Mouse (Mus musculus): Measurements from ENCODE around the gene Pcbd2. TPM values are rescaled to one million over a fixed set of nuclear protein-coding genes. Genes with fewer than 3 reads are reported as not detected.

Pcbd2 gene
- polyA plus RNA-seq, 1 experiment from 2014 or later: 52.3 TPM

GRCm38 (mm10) chr13:55822499-55822898 lies 95.3 kb downstream of the Pcbd2 start:
- no peaks in the 10 kb centered on the region for H3K36me3 ChIP-seq
- peaks cover 14% of the 10 kb centered on the region for H3K4me1 ChIP-seq
- no peak overlapping the region for H3K27ac ChIP-seq
- DNase-seq (ENCODE audit: low spot score): peak; percentile 60
- WGBS: 44% methylated on average over 5 of the region's 5 CpGs
- H3K9me3 ChIP-seq: no peaks in the 10 kb centered on the region
- H3K27me3 ChIP-seq (ENCODE audit: insufficient read depth, poor library complexity, severe bottlenecking): peaks cover 78% of the 10 kb centered on the region
- no peak overlapping the region for H3K4me3 ChIP-seq

DNA sequence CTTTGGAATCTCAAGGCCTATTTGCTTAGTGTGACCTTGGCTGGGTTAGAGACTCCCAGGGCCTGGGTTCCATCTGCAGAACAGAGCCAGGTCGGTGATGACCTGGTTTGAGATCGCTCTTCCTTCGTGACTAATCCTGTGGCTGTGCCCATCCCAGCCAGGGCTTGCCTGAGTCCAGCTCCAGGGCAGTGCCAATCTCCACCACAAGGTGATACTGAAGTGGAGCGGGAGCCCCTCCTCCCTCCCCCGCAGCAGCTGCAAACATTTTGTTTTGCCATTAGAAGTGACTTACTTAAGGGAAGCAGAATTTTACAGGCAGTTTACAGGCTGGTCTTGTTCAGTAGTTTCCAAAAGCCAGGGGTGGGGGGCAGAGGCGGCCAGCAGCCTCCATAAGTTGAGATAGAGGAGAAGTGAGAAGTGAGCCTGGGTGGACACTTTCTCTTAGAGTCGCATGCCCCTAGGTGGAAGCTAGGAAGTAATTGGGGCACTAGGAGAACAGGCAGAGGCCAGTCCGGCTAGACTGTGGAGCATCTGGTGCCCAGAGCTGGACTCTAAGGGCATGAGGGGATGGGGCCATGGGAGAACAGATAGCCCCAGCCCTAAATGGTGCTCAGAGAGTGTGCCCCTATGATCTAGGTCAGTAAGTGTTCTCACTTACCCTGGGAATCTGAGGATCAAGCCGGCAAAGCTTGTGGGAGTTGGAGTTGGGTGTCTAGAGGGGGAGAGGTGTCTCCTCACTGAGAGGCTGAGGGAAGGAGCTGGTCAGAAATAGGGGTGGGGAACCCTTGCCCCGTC lies 97.2 kb downstream of the Pcbd2 start:
- Histone ChIP-seq H3K27me3 (ENCODE audit: insufficient read depth, poor library complexity, severe bottlenecking) (peaks cover 92% of the 10 kb centered on the region), H3K27ac (no peak overlapping the region), H3K9me3 (no peaks in the 10 kb centered on the region), H3K4me1 (peaks cover 22% of the 10 kb centered on the region), H3K36me3 (no peaks in the 10 kb centered on the region), H3K4me3 (no peak overlapping the region)
- WGBS: 9% methylated on average over 10 of the region's 10 CpGs
- DNase-seq (ENCODE audit: low spot score): no peak

- Histone ChIP-seq H3K27me3 (ENCODE audit: insufficient read depth, poor library complexity, severe bottlenecking) (peaks cover 94% of the 10 kb centered on the region), H3K27ac (no peak overlapping the region; the same call in 1 of the 2 replicates), H3K36me3 (no peaks in the 10 kb centered on the region), H3K4me1 (peaks cover 27% of the 10 kb centered on the region), H3K9me3 (no peaks in the 10 kb centered on the region), H3K4me3 (peak overlapping the region; percentile 40)
- WGBS: 2% methylated on average over 32 of the region's 32 CpGs
- no peak for DNase-seq (ENCODE audit: low spot score)
Observed at GRCm38 (mm10) chr13:55825245-55825681, 98.1 kb downstream of the Pcbd2 start.

DNA sequence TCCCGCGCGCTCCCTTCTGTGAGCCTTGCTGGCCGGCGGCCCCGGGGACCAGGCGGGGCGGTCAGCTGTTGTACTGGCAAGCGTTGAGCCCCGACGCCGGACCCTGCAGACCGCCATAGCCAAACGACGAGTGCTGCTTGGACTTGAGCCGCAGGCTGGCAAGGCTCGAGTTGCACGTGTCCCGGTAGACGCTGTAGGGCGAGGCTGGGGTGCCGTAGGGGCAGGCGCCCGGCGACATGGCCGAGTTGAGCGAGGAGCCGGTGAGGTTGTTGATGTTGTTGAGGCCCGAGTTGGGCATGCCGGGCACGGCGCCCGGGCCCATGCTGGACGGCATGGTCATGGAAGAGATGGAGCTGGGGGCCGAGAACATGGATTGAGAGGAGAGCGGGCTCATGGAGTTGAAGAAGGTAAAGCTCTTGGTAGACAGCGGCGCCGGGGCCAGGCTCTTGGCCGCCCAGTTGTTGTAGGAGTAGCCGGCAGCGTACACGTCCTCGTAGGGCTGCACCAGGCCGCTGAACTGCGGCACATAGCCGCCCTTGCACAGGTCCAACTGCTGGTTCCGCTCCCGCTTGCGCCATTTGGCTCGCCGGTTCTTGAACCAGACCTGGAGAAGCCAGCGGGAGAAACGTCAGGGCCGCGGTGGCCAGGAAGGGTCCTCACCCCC lies 99.0 kb downstream of the Pcbd2 start:
- Histone ChIP-seq H3K36me3 (no peaks in the 10 kb centered on the region), H3K4me1 (peaks cover 36% of the 10 kb centered on the region), H3K9me3 (no peaks in the 10 kb centered on the region), H3K4me3 (peak overlapping the region; percentile 40), H3K27ac (no peak overlapping the region), H3K27me3 (ENCODE audit: insufficient read depth, poor library complexity, severe bottlenecking) (peaks cover 94% of the 10 kb centered on the region)
- no peak for DNase-seq (ENCODE audit: low spot score)
- WGBS: 1% methylated on average over 56 of the region's 56 CpGs

Other genes with a start within 250 kb of the Pcbd2 start
- gene Dbn1, start 239.3 kb upstream of the Pcbd2 start, polyA plus RNA-seq (2016; fragmentation: Nextera tagmentation; extraction: Ambion mirVana): 101 and 166 TPM in 2 replicates
- gene Pdlim7, start 213.7 kb upstream of the Pcbd2 start, polyA plus RNA-seq (2016; fragmentation: Nextera tagmentation; extraction: Ambion mirVana): 397 and 462 TPM in 2 replicates
- 0.57 and 2.4 TPM in 2 replicates for gene Dok3, start 198.1 kb upstream of the Pcbd2 start, polyA plus RNA-seq (2016; fragmentation: Nextera tagmentation; extraction: Ambion mirVana)
- gene Ddx41, start 190.7 kb upstream of the Pcbd2 start, polyA plus RNA-seq (2016; fragmentation: Nextera tagmentation; extraction: Ambion mirVana): 43.4 and 64.1 TPM in 2 replicates
- gene Fam193b, start 156.2 kb upstream of the Pcbd2 start, polyA plus RNA-seq (2016; fragmentation: Nextera tagmentation; extraction: Ambion mirVana): 25.9 and 44.0 TPM in 2 replicates
- 129 and 173 TPM in 2 replicates for gene Tmed9, start 153.6 kb upstream of the Pcbd2 start, polyA plus RNA-seq (2016; fragmentation: Nextera tagmentation; extraction: Ambion mirVana)
- 23.9 and 27.6 TPM in 2 replicates for gene B4galt7, start 127.5 kb upstream of the Pcbd2 start, polyA plus RNA-seq (2016; fragmentation: Nextera tagmentation; extraction: Ambion mirVana)
- 31.3 and 41.8 TPM in 2 replicates for gene Caml, start 104.4 kb upstream of the Pcbd2 start, polyA plus RNA-seq (2016; fragmentation: Nextera tagmentation; extraction: Ambion mirVana)
- 26.8 and 36.4 TPM in 2 replicates for gene Ddx46, start 92.3 kb upstream of the Pcbd2 start, polyA plus RNA-seq (2016; fragmentation: Nextera tagmentation; extraction: Ambion mirVana)
- 61.1 and 61.3 TPM in 2 replicates for gene B230219D22Rik, start 34.2 kb upstream of the Pcbd2 start, polyA plus RNA-seq (2016; fragmentation: Nextera tagmentation; extraction: Ambion mirVana)
- gene Txndc15, start 12.7 kb upstream of the Pcbd2 start, polyA plus RNA-seq (2016; fragmentation: Nextera tagmentation; extraction: Ambion mirVana): 61.3 and 69.5 TPM in 2 replicates
- 0.10 TPM in 1 of 2 replicates, not detected in the other for gene Catsper3, start 57.2 kb downstream of the Pcbd2 start, polyA plus RNA-seq (2016; fragmentation: Nextera tagmentation; extraction: Ambion mirVana)
- 0.53 and 3.8 TPM in 2 replicates for gene Pitx1, start 108.8 kb downstream of the Pcbd2 start, polyA plus RNA-seq (2016; fragmentation: Nextera tagmentation; extraction: Ambion mirVana)

Data from heart, embryonic 10.5 days (tissue).